Mouse (Mus musculus): Measurements from ENCODE around the gene Zdbf2.

The Zdbf2 gene

DNA sequence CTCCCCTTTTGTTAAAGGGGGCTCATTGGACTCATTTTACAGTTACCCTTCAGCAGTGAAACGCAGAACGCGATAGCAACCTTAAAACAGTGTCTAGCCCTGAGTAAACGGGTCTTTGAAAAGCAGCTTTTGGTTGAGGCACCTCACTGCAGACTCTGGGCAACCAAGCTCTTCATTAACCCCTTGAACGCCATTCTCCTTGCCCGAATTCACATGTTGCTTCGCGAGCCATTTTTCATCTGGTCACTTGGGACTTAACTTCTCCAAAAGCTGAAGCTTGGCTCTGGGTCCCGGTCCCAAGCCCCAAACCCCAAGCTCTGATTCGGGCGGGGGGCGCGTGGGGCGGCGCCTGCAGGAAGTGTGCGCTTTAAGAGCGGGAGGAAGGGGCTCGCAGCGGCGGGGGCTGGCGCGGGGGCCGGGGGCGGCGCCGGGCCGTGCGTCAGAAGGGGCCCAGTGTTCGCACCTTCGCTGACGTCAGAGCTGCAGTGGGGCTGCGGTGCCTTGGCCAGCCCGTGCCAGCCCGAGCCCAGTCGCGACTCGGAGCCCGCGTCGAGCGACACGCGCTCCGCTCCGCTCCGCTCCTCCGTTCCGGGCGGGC lies at the start of gene Zdbf2:
Gene Zdbf2 (plus strand): TSS at position 525 of the 598 bp plus-strand sequence.
- no peak for DNase-seq (ENCODE audit: low spot score)

DNA sequence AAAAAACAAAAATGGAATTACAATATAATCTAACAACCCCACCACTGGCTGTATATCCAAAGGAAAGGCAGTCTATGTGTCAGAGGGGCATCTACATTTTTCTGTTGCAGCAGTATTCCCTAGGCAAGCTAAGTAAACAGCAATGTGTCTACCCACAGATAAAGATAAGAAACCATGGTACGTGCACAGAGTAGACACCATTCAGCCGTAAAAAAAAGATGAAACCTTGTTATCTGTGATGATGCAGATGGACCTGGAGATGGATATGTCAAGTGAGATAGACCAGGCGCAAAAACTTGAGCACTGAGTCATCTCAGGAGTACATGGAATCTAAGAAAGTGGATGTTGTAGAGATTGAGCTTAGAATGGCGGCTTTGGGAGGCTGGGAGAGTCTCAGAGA lies 48.1 kb upstream of the Zdbf2 start:
- no peak for DNase-seq (ENCODE audit: low spot score)

DNA sequence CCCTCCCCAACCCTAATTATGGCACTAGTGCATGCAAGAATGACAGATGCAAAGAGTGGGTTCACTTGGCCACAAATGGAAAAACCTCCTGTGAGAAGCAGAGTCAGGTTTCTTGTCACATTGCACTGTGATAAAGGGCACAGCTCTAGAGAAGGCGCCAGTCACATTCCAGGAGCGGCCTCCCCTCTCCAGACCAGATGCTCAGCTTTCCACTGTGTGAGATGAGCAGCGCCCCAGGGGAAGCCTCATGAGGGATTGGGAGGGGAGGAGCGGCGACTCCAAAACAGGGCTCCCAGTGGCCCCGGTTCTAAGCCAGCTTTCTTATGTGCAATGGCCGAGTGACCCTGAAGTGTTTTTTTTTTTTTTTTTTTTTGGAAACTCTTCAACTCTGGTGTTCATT lies 47.2 kb upstream of the Zdbf2 start:
- no peak for DNase-seq (ENCODE audit: low spot score)

DNA sequence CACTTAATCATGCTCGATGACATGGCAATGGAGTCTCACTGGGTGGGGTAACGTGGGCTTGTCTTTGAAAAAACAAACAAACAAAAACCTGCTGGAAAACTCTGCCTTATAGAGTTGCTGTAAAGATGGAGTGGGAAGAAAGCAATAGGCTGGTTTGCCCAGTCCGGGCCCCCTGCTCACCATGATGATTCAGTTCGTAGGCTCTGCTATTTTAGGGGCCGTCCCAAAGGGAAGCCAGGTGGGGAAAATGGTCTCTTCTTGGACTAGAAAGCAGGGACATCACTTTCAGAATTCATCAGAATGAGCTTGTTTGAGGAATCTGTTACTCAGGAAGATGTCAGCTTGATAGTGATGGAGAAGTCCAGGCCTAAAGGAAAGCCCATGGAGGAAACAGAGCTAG lies 45.8 kb upstream of the Zdbf2 start:
- DNase-seq (ENCODE audit: low spot score): no peak

DNA sequence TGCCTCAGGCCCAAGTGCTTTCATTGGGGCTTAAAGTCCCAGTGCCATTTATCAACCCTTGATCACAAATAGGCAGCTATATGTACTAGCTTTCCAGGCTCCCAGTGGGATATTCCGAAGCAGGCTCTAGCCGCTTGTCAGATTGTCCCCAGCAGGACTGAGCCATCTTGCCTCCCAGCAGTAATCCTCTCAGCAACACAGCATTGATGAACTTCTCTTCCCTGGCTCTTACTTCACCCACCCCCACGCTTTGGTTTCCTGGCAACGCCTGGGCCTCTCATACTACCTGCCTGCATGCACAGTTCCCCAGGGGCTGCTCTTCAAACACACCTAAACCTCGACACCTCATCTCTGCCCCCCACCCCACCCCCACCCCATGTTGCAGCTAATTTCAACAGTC lies 35.7 kb upstream of the Zdbf2 start:
- no peak for DNase-seq (ENCODE audit: low spot score)

DNA sequence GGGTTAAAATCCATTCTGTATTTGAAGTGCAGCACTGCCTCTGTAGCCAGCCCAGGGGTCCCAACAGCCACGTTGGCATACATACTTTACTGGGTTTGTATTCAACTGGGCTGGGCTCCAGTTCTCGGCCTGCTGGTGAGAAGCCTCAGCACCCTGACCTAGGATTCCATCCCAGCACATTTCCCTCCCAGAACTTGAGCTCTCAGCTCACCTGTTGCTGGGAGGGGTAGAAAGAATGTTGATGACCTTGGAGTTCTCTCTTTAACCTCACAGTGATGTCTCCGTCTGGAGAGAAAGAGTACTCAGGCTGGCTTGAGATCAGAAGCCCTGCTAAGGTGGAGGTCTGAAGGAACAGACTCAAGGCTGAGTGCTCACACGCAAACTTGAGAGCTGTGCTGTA lies 33.8 kb upstream of the Zdbf2 start:
- no peak for DNase-seq (ENCODE audit: low spot score)

DNA sequence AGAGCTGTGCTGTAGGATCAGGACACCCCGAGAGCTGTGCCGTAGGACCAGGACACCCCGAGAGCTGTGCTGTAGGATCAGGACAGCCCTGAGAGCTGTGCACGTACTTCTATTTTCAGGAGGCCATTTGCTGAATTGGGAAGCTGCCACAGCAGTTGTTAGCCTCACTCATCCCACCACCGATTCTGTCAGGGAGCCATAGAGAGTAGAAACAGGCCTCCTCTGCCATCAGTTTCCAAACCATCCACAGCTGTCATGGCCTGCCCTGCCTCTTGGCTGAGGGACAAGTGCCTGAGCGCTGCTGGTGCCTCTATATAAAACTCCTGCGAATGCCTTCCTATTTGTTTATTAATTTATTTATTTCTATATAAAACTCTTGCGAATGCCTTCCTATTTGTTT lies 33.3 kb upstream of the Zdbf2 start:
- DNase-seq (ENCODE audit: low spot score): no peak

DNA sequence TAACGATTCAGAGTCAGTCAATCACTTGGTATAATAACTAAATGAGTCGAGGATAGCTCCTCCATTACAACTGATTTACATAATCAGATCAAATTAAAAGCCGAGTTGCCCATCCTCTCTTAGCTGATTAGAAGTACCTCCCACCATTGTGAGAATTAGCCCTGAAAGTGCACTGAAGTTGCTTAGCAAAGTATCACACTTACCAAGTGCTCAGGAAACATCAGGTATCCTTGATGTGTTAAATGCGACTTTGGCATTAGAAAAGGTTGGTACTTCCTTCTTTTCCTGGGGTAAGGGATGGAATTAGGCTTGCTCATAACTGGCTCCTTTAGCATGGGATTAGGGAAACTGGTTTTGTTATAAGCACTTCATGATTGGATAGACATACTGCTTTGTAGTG lies 29.2 kb upstream of the Zdbf2 start:
- DNase-seq (ENCODE audit: low spot score): no peak

DNA sequence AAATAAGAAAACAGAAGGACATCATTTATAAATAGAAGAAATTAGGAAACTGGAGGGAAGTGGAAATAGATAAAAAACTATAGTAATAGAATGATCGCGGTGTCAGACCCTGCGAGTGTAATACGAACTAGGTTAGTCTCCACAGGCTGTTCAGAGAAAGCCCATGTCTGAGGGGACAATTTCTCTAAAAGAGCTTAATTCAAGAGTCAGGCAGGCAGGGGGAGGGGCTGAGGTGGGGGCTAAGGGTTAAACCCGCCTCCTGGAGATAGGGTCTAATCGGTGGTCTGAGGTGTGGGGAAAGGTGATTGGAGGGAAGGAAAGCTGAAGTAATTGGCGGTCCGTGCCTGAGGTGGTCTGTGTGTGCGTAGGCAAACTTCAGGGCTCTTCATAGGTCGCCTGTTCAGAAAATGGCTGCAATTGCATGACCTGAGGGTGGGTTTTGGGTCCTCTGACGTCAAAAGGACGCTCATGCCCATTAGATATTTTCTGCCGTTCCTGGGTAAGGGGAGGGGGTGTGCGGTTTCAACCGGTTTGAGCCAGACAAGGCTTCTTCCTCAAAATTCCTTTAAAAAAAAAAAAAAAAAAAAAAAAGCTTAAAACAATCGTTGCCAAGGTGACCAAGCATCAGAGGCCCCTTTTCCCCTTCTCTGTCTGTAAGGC lies 26.1 kb upstream of the Zdbf2 start:
- no peak for DNase-seq (ENCODE audit: low spot score)

DNA sequence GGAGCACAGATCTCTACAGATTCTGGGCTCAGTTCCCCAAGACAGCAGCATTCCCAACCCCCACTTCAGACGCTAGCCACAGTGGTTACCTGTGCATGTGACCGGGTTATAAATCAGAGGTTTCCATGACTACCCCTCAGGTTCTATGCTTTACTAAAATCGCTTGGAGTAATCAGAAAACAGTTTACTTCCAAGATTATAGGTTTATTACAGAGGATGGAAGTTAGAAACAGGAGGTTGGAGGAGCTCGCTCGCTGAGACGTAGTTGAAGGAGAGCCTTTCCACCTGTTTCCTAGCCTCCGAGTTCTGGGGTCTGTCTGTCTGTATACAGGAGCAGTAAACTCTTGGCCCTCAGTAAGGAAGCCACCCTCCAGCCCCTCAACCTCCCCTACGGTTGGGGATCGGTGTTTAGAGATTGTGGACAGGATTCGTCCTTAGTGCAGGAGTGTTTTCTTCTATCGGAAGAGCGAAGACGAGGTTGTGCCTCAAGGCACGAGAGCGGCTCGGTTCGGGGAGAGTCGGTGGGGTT lies 25.2 kb upstream of the Zdbf2 start:
- DNase-seq (ENCODE audit: low spot score): no peak

DNA sequence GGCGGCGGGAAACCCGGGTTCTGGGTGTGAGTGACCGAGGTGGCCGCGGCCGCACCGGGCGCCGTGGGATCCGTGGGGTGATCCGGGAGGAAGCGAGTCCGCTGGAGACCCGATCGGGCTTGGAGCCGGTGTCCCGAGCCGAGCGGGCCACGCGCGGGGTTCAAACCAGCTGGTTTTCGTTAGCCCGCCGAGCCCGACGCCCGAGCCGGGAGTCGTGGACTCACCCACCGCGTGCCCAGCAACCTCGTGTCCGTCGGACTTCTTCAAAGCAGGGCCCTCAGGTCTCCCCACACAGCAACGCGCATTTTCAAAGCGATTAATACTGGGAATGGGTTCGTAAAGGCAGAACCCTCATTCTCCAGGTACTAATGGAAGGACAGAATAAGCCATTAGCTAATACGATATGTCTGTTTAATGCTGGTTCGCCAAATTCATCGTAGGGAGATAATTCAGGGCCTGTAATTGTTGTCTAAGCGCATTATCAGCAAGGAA lies 24.7 kb upstream of the Zdbf2 start:
- DNase-seq (ENCODE audit: low spot score): no peak

DNA sequence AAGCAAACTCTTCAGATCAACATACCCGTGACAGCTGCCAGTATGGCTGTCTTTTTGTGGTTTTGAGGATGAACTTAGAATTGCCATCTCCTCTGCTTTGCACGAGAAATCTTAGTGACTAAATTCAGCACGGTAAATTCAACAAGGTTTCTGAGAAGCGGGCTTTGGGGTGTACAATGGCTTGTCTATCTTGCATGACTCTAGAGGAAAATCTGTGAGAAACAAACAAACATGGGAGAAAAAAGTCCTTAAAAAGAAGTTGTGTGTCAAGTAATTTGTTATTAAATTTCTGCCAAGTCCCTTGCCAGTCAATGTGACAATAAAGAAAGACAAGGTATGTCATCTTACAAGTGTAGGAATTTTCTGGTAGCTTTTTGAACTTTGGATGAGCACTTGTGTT lies 23.8 kb upstream of the Zdbf2 start:
- no peak for DNase-seq (ENCODE audit: low spot score)

DNA sequence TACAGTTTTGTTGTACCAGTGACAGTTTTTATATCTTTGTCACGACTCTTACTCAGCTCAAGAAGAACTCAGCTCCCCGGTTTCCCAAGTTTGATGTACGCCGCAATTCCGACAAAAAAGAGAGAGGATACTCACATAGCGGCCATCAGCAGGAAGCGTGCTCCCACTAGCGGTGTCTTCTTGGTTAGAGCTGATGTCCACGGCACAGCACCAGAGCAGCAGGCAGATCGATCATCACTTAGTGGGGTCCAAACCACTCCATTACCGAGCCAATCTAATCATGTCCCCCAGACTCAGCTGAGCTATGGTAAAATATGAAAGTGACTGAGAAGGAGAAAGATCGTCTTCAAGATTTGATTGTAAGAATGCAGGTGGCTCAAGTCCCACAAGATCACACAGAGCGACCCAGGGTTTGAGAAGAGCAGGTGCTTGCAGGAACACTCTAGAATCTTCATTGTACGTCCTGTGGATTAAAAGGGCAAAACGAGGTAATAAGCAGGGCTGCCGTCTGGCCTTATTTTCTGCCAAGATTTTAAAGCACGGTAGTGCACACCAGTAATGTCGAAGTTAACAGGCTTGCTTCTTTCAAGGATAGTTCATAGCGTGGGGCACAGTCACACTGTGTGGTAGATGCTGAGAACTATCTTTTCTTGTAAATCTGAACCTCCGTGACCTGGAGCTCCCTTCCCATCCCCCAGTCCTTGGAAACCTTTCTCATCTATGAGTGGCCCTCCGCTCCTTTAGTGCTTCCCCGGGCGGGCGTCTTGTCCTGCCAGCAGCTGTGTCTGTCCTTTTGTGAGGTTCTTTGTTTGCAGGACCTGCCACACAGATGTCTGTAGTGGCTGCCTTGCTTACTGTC lies 20.5 kb upstream of the Zdbf2 start:
- DNase-seq (ENCODE audit: low spot score): no peak

DNA sequence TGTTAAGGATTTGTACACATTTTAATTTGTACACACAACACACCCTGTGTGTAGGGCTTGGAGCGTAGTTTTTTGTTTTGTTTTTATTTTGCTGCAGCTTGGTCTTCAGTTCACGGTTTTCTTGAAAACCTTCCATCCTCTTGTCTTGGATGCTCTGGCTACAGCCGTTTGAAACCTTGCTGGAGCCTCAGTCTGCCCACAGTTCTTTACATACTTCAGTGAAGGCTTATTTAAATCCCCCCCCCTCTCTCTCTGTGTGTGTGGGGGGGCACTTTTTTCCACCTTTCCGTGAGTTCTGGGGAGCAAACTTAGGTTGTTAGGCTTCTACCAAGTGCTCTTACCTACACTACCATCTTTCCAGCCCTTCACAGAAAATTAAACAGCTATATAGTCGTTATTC lies 19.8 kb upstream of the Zdbf2 start:
- no peak for DNase-seq (ENCODE audit: low spot score)

DNA sequence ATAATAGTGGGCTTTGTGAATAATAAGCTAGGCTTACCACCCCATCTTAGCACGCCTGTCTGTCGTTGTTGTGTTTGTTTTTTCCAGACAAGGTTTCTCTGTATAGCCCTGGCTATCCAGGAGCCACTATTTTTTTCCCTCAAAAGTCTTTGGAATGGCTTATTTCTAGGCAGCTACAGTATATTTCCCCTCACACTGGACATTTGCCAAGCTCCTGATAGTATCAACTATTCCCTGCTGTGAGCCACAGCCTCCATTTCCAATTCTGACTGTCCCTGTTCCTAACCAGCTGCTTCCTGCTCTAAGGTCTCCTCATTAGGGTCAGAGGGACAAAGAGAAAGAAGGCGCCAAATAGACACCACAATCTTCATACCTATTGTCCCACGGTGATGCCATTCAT lies 18.0 kb upstream of the Zdbf2 start:
- no peak for DNase-seq (ENCODE audit: low spot score)

DNA sequence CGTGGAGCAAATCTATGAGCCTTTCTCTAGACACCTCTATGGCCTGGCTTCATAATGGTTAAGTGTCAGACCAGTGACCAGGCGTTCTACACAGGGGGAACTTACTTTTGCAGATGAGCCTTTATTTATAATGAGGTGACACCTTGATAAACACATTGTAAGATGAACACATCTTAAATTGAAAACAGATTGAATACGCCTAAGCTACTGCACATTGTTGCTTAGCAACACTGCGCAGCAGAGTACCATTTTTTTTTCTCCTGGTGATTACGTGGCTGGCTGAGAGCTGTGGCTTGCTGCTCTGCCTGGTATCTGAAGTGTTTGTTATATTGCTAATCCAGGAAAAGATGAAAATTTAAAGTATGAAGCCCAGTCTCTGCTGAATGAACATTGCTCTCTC lies 17.0 kb upstream of the Zdbf2 start:
- no peak for DNase-seq (ENCODE audit: low spot score)

DNA sequence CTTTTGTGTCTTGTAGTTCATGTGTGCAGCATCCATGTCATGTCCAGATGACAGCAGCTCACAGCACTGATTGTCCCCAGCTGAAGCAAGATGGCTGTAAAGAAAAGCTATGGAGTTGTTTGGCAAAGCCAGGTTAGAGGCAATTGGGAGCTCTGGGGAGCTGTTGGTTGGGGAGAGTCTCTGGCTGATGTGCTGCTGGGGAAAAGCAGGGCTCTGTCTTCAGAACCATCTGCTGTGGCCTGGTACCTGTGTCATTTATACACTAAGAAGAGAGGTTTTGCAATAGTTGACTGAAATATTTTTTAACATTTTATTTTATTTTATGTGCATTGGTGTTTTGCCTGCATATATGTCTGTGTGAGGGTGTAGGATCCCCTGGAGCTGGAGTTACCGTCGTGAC lies 14.6 kb upstream of the Zdbf2 start:
- DNase-seq (ENCODE audit: low spot score): no peak

DNA sequence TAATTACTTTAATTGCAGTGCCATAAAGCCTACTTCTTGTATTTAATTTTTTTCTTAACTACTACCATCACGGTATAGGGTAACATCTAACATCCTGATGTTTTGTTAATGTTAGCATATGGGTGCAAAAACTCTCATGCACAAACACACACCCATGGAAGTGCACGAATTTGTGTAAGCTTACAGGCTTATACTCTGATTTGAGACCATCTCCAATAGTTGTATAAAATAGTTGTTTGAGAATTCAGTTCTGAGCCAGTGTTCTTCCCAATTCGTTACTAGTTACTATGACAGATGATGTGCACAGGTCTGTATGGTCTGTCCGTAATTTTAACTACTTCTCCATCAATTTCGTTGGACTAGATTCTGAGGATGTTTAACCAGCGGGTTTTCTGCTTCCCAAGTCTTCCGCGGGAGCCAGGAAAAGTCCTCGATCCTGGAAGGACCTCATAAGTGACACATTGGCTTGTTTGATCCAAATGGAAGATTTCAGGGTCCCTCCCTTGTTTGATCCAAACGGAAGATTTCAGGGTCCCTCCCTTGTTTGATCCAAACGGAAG lies 13.7 kb upstream of the Zdbf2 start:
- DNase-seq (ENCODE audit: low spot score): no peak

DNA sequence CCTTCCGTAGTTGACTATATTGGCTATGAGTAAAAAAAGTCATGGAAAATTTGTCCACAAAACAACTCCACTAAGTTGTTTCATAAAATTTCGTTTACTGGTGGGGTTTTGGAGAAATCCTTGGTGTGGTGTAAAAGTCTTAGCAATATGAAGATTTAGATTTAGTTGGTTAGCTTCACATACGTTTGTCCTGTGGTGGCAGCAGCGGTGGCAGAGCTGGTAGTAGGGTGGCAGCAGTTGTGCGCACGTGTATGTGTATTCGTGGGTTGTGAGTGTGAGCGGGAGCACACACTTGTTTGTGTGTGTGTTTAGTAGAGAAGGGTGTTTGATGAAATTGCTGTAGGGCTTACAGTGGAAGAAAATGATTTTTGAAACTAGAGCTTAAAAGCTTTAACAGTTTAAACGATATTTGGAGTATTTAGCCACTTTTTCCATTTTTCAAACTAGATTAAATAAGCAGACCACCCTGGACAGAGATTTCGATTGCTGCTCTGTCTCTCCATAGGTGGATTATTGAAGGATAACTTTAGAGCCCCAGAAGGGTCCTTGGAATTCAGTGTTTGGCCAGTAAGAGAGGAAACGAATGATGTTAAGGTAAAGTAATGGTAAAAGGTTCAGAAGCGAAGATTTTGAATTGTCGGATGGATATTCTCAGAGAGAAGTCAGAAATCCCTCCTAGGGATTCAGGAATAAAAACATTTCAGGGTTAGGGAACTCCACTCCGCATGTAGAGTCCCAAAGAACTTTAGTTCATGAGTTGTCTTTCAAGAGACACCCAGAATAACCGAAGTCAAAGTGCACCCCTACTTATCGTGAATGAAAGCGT lies 12.9 kb upstream of the Zdbf2 start:
- DNase-seq (ENCODE audit: low spot score): no peak

DNA sequence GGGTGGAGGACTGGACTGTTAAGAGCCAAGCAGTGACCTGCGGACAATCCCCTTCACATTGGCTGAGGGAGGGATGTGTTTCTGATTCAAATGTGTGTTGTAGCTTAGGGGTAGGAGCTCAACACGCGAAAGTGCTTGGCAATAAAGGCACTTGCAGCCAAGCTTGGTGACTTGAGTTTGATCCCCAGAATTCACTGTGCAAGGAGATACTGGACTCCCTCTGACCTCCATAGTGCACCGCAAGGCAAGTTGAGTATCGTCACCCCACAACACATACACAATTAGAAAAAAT lies 12.4 kb upstream of the Zdbf2 start:
- no peak for DNase-seq (ENCODE audit: low spot score)

DNA sequence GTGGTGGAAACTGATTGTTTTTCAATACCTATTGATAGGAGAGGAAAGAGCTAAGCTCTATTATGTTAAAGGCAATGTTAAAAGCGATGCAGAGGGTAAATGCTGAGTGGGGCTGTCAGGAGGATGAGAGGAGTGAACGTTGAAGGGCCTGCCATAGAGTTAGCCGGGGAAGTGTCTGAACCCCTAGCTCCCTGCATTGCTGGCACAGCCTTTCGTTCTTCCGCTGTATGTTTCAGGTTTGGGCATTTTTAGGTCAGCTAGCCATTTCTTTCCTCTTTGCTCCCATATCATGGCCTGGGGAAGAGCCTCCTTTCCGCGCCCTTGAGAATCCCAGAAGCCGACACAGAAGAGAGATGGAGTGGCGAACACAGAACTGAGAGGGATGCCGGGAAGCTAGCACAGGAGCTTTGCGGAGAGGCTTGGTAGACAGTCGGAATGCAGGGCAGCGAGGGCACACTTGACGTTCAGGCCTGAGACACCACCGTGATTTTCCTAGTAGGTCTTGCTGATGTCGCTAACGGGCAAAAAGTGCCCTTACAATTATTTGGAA lies 11.9 kb upstream of the Zdbf2 start:
- DNase-seq (ENCODE audit: low spot score): no peak

DNA sequence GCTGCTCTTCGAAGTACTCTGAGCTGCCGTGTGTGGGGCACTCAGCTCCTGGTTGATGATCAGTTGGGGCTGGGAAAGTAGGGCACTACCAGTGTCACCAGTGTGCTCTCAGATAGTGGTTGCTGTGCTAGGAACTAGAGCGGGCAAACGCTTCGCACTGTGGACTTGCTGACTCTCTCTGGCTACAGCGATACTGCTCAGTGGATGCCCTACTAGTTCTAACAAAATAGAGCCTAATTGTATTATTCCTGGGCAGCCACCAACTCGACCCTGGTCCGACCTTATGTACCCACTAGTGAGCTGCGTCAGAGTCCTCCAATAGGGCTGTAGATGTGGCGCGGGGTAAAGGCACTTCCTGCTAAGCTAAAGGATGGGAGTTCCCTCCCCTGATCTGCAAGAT lies 9.4 kb upstream of the Zdbf2 start:
- DNase-seq (ENCODE audit: low spot score): no peak

All from urinary bladder, postnatal 10 days (tissue).